Mouse (Mus musculus): Measurements from ENCODE around the gene Exoc8. TPM values are rescaled to one million over a fixed set of nuclear protein-coding genes. Genes with fewer than 3 reads are reported as not detected.

Exoc8 gene
- total RNA-seq, 2 experiments from 2014 or later = 23.0 to 24.0 TPM

DNA sequence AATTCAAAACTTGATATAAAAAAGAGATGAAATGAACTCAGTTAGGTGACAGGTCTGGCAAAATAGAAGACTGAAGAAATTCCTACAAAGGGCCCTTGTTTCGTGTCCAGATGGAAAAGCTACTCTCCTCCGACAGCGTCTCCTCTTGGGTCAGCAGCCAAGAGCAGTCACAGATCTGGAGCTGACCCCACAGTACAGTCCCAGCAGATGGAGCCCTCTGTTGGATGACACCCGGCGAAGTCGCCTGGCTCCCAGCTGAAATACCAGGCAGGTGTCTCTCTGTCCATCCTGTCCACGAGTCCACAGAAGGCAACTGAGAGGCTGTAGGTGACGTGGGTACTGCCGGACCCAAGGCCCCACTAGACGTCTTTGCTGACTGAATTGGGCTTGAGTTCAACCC is 12.8 kb upstream of the Exoc8 start:
- DNase-seq = peak; percentile 23 to 31

DNA sequence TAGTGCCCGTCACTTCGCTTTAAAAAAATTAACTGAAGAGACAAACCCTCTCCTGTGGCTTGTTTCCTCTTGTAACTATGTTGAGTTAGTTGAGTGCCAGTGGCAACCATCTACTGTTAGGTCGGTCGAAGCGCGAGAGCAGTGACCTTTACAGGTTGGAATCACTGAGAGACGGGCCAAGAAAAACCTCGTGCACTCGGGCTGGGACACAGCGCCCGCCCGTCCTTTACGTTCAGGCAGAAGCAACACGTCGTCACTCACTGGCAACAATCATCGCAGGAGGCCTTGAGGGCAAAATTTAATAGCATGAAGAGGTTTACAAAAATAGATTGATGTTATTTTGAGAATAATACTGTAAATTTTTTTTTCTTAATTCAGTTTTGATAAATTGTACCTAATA is 12.4 kb upstream of the Exoc8 start:
- DNase-seq = peak; percentile 50 to 61

DNA sequence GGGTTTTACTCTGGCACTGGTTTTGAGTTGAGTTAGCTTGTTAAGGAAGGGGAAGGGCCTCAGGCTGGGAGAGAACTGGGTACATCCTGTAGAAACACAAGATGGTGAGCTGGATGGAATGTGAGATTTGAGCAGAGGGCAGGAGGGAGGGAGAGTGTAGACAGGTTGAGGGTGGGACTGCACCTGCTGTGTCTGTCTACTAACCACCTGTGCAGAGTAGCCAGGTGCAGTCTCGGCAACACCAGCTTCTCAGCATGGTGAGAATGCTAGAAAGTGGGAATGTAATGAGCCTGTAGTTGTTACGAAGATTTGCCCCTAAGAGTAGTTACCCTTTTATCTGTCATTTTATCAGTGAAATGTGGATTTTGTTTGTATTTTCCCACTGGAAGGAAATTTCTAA is 8.0 kb upstream of the Exoc8 start:
- no peak for DNase-seq

DNA sequence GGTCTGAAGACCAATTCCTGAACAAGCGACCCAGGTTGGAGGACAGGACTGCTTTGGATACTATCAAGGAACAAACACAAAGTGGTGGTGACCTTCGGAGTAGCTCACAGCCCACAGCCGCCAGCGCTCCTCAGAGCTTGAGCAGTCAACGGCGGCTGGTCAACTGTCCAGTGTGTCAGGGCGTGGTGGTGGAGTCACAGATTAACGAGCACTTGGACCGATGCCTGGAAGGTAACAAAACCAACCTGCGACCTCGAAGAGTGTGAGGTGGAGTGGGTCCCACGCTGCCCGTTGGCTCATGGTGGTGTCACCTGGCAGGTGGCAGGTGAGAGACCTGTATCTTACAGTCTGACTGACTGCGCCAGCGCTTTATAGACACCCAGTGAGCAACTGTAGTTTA is 5.7 kb upstream of the Exoc8 start:
- no peak for DNase-seq

DNA sequence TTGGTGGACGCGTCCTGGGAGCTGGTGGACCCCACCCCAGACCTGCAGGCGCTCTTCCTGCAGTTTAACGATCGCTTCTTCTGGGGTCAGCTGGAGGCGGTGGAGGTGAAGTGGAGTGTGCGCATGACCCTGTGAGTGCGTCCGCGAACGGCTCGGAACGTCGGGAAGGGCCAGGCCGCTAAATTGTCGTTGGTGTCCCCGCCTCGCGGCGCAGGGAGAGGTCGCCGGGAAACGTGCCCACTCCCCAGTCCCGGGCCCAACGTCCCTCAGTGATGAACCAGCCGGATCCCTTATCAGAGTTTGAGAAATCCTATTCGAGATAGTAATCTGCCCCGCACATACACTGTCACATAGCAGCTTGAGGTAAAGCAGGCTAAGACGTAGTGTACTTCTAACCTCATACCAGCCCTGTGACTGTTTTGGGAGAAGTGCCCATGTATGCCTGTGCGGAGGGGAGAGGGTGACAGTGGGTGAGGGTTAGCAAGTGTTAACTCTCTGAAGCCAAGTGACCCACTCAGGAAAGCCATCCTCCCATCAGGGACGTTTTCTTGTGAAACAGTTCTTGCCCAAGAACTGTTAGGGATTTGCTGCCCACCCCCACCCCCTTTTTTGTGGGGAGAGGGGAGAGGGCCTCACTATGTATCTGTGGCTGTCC is 873 bp upstream of the Exoc8 start:
- DNase-seq = peak in 1 of 2 experiments; percentile 32

DNA sequence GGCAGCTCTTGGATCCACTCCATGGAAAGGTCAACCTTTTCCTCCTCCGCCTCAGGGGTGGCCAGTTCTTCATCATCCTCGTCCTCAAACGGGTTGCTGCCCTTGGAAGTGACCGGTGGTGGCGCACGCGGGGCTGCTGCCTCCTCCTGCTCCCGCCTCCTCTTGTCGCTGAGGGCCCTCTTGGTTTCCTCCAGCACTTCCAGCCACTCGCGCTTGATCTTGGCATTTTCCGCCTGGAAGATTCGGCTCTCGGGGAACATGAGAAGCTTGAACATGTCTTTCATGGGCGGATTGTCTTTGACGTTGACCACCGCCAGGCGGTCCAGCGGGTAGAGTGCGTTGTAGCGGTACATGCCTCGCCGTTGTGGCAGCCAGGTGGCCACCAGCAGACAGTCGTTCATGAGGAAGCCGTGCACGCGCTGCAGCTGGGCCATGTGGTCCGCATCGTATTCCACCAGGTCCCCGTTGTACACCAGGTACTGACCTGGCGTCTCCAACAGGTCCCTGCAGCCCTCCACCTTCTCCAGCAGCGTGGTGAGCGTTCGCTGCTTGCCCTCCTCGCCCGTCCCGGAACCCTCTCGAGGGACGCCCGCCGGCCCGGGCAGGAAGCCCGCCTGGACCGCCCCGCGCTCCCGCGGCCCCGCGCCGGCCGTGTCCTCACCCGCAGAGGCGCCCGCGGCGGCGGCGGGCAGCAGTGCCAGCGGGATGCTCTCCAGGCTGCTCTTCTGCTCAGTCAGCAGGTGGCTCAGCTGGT is 696 bp downstream of the Exoc8 start:
- DNase-seq = peak; percentile 86 to 90

DNA sequence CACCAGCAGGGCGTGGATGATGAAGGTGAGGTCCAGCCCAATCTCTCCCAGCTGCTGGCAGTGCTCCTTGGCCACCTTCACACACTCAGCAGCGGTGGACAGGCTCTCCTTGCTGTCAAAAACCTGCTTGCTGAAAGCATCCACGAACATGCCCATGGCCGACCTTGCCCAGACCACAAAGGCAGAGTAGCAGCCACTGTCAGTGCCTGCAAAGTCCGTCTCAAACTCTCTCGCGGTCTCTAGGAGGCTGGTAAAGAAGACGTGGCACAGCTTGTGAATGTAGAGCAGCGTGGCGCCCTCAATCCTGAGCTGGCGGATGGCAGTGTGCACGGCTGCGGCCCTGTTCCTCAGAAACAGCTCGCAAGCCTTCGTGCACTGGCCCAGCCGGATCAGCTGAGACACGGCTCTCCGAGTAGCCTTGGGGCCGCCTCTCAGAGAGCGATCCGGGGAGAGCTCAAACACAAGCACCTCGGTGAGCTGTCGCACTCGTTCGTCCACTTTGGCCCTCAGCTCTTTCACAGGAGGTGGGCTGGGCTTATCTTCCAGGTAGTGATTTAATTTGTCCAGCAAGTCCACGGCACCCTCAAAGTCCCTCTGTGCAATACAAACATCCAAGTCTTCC is 1.4 kb downstream of the Exoc8 start:
- peak; percentile 15 to 34 for DNase-seq

DNA sequence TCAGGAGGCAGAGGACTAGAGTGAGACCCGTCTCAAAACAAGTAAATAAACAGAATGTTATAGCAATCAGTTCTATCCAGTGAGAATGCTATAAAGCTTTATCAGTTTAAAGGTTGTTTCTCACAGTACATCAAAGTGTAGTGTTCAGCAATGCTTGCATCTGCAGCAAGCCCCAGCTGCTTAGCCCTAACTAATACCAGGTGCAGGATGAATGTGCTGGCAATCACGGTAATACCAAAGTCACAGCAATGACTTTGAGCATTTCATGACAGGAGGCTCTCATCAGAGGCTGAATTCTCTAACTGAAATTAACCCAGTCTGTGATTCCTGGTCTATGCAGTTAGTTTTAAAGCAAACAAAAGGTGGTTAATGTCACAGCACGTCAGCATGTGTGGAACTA is 4.9 kb downstream of the Exoc8 start:
- DNase-seq = no peak

DNA sequence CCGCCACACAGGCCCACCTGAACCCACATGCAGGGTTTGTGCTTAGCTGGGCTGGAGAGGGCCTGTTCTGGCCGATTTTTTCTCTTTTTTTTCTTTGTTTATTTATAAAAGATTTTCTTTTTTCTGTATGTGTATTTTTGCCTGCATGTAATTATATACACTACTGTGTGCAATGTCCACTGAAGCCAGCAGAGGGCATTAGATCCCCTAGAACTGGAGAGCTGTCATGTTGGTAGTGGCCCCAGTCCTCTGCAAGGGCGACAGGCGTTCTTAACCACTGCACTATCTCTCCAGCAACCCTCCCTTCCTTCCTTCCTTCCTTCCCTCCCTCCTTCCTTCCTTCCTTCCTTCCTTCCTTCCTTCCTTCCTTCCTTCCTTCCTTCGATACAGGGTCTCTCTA is 9.1 kb downstream of the Exoc8 start:
- DNase-seq = no peak

DNA sequence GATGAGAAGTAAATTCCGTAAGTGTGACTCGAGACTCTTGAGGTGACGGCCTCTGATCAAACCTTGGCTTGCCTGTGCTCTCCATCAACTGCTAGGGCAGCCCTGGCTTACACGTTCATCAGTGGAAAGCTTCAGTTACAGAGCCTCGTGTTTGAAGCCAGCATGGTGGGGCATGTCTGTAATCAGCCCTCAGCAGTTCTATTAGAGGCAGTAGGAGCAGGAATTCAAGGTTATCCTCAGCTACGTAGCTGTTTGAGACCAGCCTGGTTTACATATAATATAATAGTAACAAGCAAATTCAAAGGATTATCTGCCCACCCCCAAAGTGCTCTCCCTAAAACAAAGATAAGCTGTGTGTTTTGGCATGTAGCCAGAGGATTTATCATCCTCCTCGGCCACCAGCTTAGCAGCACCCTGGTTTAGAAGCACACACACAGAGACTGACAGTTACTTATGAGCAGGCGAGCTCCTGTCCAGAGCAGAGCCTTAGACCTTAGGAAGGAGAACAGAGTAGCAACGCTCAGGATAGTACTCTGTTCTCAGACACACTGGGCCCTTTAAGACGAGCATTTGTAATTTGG is 18.5 kb downstream of the Exoc8 start:
- DNase-seq = no peak

DNA sequence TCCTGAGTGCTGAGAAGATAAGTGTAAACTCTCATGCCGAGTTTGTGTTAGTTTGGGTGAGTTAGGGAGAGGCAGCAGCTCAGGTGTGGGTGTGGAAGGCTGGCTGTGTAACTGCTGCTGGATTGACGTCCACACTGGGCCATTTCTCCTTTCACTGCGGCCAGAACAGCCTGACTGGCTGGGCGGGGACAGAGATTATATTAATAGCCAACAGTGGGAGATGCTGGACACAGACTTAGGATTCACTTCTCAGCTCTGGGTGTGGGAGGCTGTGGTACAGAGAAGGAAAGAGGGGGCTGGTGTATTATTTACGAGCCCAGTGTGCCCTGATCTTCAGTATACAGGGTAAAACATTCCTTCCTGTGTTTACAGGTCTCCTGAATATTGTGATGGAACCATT is 19.4 kb downstream of the Exoc8 start:
- no peak for DNase-seq

DNA sequence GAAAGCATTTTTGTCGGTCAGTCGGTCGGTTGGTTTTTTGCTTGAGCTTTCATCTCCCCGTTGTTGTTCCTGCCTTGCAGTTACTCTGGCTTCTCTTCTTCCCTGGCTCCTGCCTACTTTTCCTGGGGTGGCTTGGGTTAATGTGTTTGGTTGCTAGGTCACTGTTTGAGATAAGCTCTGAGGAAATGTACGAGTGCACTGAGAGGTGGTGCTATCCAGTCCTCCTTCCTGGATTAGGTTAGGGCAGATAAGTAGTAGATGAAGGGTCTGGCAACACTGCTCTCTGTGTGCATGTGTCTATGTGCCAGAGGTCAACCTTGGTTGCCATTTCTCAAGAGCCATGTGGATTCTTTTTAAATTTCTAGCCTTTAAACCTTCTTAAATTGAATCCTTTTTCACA is 24.8 kb downstream of the Exoc8 start:
- no peak for DNase-seq

DNA sequence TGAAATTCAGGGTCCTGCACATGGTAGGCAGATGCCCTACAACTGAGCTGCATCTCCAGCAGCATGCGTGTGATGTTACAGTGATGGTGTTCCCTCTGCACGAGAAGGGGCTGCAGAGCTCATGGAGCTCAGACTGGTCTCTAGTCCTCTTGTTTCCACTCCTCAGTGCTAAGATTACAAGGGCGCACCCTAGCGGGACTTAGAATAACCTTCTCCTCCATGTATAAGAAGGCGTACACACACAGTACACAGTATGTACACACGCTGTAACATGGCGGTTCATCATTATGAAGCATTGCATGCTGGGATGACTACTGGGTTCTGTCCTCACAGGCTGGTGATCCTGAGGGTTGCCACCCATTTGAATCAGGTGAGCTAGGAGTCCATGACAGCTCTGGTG is 25.4 kb downstream of the Exoc8 start:
- no peak for DNase-seq

DNA sequence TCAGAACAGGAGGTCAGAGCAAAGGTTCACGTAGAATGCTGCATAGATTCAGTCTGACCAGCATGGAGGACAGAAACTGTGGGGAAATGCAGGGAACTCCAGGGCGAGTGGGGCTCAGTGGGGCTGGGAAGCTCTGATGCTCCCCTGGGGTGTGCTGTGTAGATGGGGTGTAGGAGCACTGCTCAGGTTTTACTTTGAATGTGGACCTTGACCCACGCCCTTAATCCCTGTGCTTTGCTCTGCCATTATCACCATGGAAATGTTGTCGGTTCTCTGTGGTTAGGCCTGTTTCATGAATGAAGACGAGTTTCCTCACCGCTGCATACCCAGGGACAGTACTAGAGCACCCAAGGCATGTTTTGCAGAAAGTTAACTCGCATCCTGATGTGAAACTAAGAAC is 26.0 kb downstream of the Exoc8 start:
- DNase-seq = no peak

DNA sequence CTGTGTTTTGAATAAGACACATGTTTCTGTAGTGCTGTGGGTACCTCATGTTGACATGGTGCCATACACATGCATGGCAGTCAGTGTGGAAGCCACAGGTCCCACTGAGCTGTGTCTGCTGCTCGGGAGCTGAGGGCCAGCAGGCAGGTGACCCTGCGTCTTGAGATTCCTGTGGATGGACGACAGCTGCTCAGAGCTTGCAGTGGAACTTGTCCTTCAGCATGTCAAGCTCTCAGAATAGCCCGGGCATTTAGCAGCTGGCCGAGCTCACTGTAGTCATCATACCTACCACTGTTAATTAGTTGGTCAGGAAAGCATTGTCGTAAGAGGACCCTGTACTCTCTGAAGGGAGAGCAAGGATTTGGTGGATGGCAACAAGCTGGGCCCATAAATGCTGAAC is 27.8 kb downstream of the Exoc8 start:
- DNase-seq = no peak

DNA sequence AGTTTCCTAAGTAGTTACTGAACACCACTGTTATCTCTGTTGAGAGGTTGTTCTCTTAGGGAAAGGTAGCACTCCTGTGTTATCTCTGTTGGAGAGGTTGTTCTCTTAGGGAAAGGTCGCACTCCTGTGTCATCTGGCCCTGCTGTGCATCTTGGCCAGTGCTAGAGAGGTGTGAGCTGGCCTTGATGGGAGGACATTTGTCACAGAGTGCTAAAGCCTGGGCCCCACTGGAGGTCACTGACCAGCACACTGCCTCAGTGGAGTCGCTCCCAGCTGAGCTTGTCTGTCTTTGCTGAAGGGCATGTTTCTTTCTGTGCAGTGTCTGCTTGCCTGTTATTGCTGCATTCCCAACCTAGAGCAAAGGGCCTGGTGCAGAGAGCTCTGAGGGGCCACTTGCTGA is 30.4 kb downstream of the Exoc8 start:
- DNase-seq = peak; percentile 54 to 63

DNA sequence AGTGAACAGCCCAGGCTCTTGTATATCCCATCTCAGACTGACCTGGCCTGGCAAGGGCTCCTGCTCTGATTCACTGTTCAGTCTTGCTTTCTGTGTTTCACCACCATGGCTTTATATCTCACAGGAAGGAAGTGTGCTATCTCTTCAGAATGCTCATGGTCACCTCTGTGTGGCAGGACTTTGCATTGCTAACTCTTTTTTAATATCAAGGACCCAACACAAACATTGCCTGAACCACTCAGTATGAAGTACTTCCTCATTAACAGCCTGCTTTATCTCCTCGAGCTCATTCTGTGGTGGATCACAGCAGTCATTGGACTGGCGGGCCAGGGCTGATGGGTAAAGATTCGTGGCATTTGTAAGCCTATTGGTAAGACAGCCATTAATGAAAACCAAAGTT is 30.8 kb downstream of the Exoc8 start:
- no peak for DNase-seq

DNA sequence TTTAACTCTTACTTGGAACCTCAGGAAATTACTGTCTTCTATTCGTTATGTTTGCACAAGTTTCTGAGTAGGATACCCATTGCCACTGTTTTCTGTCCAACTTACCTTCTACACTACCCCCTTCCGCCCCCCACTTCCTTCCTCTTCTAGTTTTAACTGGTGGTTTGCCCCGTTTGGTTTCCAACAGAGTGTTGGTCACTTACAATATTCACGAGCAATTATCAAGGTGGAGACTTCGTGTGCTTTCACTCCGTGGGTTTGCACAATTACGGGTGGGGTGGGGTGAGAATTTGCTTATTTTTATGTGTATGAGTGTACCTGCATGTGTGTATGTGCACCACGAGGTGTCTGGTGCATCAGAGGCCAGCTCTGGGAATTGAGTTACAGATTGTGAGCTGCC is 33.8 kb downstream of the Exoc8 start:
- no peak for DNase-seq

DNA sequence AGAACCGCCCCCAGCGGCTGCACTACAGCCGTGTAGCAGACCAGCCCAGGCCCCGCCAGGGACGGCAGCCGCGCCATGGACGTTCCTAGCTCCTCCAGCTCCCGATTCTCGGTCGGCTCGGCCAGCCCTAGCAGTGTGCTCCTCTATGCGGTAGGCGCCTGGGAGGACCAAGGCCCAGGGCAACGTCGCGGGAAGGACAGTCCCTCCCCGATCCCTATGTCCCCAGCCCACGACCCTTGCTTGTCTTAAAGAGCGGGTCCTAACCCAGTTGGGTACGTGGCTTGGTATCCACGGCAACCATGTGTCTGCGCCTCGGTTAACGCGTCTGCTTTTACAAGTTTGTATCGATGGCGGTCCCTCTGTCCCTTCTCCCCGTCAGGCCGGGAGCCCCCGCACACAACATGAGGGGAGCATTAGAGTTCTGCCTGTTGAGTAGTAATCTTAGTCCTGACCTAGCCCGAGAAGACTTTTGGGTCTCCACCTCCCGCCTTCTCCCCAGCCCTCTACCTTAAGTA is 34.3 kb downstream of the Exoc8 start:
- DNase-seq = no peak

DNA sequence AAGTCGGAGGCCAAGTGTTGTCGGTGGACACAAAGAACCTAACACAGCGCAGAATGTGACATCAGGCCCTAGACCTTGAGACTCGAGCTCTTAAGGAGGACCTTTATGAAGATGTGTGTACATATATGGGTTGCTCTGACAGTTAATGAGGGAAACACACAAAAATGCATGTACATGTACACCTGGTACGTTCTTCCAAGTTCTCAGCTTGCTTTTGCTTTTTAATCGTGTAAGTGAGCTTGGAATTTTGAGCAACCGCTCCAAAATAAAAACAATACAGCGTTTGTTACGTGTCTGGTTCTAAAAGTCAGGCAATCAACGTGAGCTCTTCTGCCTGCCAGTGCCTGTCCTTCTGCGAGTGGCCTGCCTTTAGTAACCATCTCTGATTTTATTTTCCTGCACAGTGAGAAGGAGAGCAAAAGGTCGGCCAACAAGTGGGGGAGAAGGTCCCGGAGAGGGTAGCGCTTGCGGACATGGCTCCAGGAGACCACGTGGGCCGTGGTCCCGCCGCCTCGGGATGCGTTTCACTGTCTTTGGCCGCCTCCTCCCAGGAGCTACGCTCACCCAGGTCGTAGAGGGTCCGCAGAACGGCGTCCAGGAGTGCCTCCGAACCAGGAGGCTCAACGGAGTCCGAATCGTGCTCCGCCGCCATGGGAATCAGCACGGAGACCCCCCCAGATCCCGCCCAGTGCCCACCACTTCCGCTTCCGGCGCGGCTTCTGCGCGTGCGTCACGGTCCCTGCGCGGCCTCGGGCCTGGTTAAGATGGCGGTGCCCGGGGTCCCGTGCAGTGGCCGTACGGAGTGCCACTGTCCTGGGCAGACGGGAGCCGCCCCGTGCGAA is 35.0 kb downstream of the Exoc8 start, which contains the start of the genes Gnpat and 2810004N23Rik:
Gnpat (plus strand) TSS at position 713 of the 842 bp plus-strand sequence.
2810004N23Rik (minus strand) TSS at position 800 of the 842 bp plus-strand sequence.
- peak; percentile 97 for DNase-seq

DNA sequence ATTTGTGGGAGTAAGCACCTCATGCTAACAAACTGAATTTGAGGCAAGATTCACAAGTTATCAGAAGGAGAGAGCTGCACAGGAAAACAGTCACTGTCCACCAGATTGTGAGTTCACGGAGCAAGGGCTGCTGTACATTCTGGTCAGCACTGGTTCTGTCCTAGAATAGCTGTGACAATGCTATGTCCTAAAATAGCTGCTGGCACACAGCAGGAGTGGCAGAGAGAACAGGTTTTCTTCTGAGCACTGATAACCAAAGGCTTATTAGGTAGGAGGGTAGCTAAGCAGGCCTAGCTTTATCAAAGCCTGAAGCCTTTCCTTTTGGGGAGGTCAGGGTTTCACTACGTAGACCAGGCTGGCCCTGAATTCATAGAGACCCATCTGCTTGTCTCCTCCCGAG is 37.3 kb downstream of the Exoc8 start:
- DNase-seq = no peak

DNA sequence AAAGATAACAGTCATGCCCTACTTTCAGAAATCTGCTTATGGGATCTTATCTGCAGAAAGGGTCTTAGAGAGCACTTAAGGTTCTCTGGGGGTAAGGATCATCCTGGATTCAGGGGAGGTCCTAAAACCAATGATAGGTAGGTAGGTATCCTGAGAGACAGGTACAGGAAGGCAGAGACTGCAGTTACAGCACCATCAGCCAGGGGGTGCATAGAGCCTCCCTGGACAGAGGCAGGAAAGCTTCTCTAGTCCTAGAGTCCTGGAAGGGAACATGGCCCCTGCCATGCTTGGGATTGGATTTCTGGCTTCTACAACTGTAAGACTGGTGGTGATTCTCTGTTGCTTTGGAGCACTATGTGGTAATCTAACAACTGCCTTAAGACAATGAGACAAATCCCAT is 38.0 kb downstream of the Exoc8 start:
- peak; percentile 20 to 61 for DNase-seq
